Mouse (Mus musculus) midbrain, embryonic 10.5 days (tissue): ENCODE data around the gene Ska3. TPM values are rescaled to one million over a fixed set of nuclear protein-coding genes. Genes with fewer than 3 reads are reported as not detected.
"Not testable (repeated sequence)": the region's sequence is repeated elsewhere in the genome, so short reads cannot be mapped to it uniquely, and the experiment has no call there.

Experiments used
- DNase-seq: peaks from one replicate; pipeline ENCODE4 v3.0.0-alpha.2; 2017; ENCODE audit warnings: low spot score
- H3K27ac ChIP-seq: fragments of 300-500 bp; sonication (generic); replicated peaks from 2 replicates; pipeline ENCODE4 v1.5.1; 2016; ENCODE audit warnings: mild to moderate bottlenecking
- H3K27me3 ChIP-seq: fragments of 300-500 bp; sonication (generic); 2 replicates; pipeline ENCODE4 v1.6.1; 2016; ENCODE audit warnings: low read depth, mild to moderate bottlenecking; ENCODE audit not compliant: poor library complexity, severe bottlenecking
- H3K36me3 ChIP-seq: fragments of 300-500 bp; sonication (generic); 2 replicates; pipeline ENCODE4 v1.6.1; 2016; ENCODE audit warnings: mild to moderate bottlenecking, moderate library complexity
- H3K4me1 ChIP-seq: fragments of 300-500 bp; sonication (generic); 2 replicates; pipeline ENCODE4 v1.6.1; 2016
- H3K4me3 ChIP-seq: fragments of 300-500 bp; sonication (generic); 2 replicates; pipeline ENCODE4 v1.5.1; 2016; ENCODE audit warnings: mild to moderate bottlenecking, moderate library complexity
- H3K9me3 ChIP-seq: fragments of 300-500 bp; sonication (generic); replicated peaks from 2 replicates; pipeline ENCODE4 v1.6.1; 2016; ENCODE audit warnings: mild to moderate bottlenecking
- WGBS: fragments of 180-500 bp; shearing (Covaris S2); methylation state at CpG from one replicate; pipeline ENCODE4 v1.1.7; 2016; 5-methylcytosine and 5-hydroxymethylcytosine counted together
- polyA plus RNA-seq: library from polyadenylated mRNA; unstranded; fragments of >200 nt; fragmentation: Nextera tagmentation; extraction: Ambion mirVana; gene quantifications from 2 replicates; pipeline ENCODE4 v1.2.1, GENCODE M21; 2016

Ska3 gene
- 57.4 and 60.1 TPM in 2 replicates for polyA plus RNA-seq

GRCm38 (mm10) chr14:57825788-57826751, at the start of gene Ska3, which contains the start of gene Mrpl57:
TSS of gene Ska3 (minus strand) at chr14:57826185.
TSS of gene Mrpl57 (plus strand) at chr14:57826234.
- no peaks in the 10 kb centered on the region for H3K9me3 ChIP-seq
- peak within 1 kb of the TSS; percentile 95 for H3K27ac ChIP-seq
- peaks cover 35% of the 10 kb centered on the region for H3K36me3 ChIP-seq
- H3K4me3 ChIP-seq = peak within 1 kb of the TSS; percentile 77
- no peaks in the 10 kb centered on the region for H3K27me3 ChIP-seq
- under 1% methylated on average over 96 of the region's 96 CpGs for WGBS
- H3K4me1 ChIP-seq = peaks cover 35% of the 10 kb centered on the region
- DNase-seq = peak; percentile 96

- Histone ChIP-seq H3K9me3 (no peaks in the 10 kb centered on the region), H3K27ac (no peak overlapping the region), H3K36me3 (peaks cover 72% of the 10 kb centered on the region), H3K4me3 (no peak overlapping the region), H3K4me1 (no peaks in the 10 kb centered on the region), H3K27me3 (no peaks in the 10 kb centered on the region)
- 95% methylated on average over 3 of the region's 3 CpGs for WGBS
- DNase-seq = no peak
Measured at GRCm38 (mm10) chr14:57866676-57867276, 40.8 kb upstream of the Ska3 start.

GRCm38 (mm10) chr14:57865256-57865655, 39.3 kb upstream of the Ska3 start:
- Histone ChIP-seq H3K4me3 (no peak overlapping the region), H3K9me3 (no peaks in the 10 kb centered on the region), H3K4me1 (no peaks in the 10 kb centered on the region), H3K36me3 (peaks cover 78% of the 10 kb centered on the region), H3K27me3 (no peaks in the 10 kb centered on the region), H3K27ac (no peak overlapping the region)
- DNase-seq = no peak
- 89% methylated on average over 3 of the region's 3 CpGs for WGBS

GRCm38 (mm10) chr14:57863129-57863528, 37.1 kb upstream of the Ska3 start:
- Histone ChIP-seq H3K36me3 (peaks cover 71% of the 10 kb centered on the region), H3K9me3 (no peaks in the 10 kb centered on the region), H3K4me1 (no peaks in the 10 kb centered on the region), H3K27ac (no peak overlapping the region), H3K27me3 (no peaks in the 10 kb centered on the region), H3K4me3 (no peak overlapping the region)
- DNase-seq = no peak
- WGBS = 87% methylated on average over 2 of the region's 2 CpGs

- H3K27ac ChIP-seq = no peak overlapping the region
- no peaks in the 10 kb centered on the region for H3K27me3 ChIP-seq
- no peak for DNase-seq
- no peaks in the 10 kb centered on the region for H3K9me3 ChIP-seq
- peaks cover 74% of the 10 kb centered on the region for H3K36me3 ChIP-seq
- H3K4me1 ChIP-seq = no peaks in the 10 kb centered on the region
- 85% methylated on average over 4 of the region's 4 CpGs for WGBS
- no peak overlapping the region for H3K4me3 ChIP-seq
Measured at GRCm38 (mm10) chr14:57861987-57862412, 36.0 kb upstream of the Ska3 start.

GRCm38 (mm10) chr14:57859520-57859919, 33.5 kb upstream of the Ska3 start:
- Histone ChIP-seq H3K9me3 (no peaks in the 10 kb centered on the region), H3K27me3 (no peaks in the 10 kb centered on the region), H3K4me1 (no peaks in the 10 kb centered on the region), H3K36me3 (peaks cover 66% of the 10 kb centered on the region), H3K27ac (no peak overlapping the region), H3K4me3 (no peak overlapping the region)
- DNase-seq = no peak

- peaks cover 60% of the 10 kb centered on the region for H3K36me3 ChIP-seq
Measured at GRCm38 (mm10) chr14:57858601-57859000, 32.6 kb upstream of the Ska3 start.

GRCm38 (mm10) chr14:57856037-57856436, 30.1 kb upstream of the Ska3 start:
- H3K36me3 ChIP-seq = peaks cover 47% of the 10 kb centered on the region
- H3K4me1 ChIP-seq, DNase-seq: not testable (repeated sequence)

More at GRCm38 (mm10) chr14:57858601-57859000, 32.6 kb upstream of the Ska3 start:
- H3K4me1 ChIP-seq = no peaks in the 10 kb centered on the region
- H3K27me3 ChIP-seq = no peaks in the 10 kb centered on the region
- no peak overlapping the region for H3K27ac ChIP-seq
- no peak for DNase-seq
- H3K9me3 ChIP-seq = no peaks in the 10 kb centered on the region
- 90% methylated on average over 2 of the region's 2 CpGs for WGBS
- no peak overlapping the region for H3K4me3 ChIP-seq

GRCm38 (mm10) chr14:57852961-57853360, 27.0 kb upstream of the Ska3 start:
- WGBS = 58% methylated on average over 2 of the region's 2 CpGs
- H3K27me3 ChIP-seq = no peaks in the 10 kb centered on the region
- peaks cover 54% of the 10 kb centered on the region for H3K36me3 ChIP-seq
- no peak for DNase-seq
- H3K27ac ChIP-seq = no peak overlapping the region
- no peaks in the 10 kb centered on the region for H3K4me1 ChIP-seq
- H3K9me3 ChIP-seq = no peaks in the 10 kb centered on the region
- H3K4me3 ChIP-seq = no peak overlapping the region

More at GRCm38 (mm10) chr14:57856037-57856436, 30.1 kb upstream of the Ska3 start:
- H3K27ac ChIP-seq, H3K27me3 ChIP-seq, H3K9me3 ChIP-seq, H3K4me3 ChIP-seq: not testable (repeated sequence)

- H3K27me3 ChIP-seq = no peaks in the 10 kb centered on the region
- no peaks in the 10 kb centered on the region for H3K4me1 ChIP-seq
- H3K27ac ChIP-seq = no peak overlapping the region
- peaks cover 49% of the 10 kb centered on the region for H3K36me3 ChIP-seq
- H3K4me3 ChIP-seq = no peak overlapping the region
- no peak for DNase-seq
- H3K9me3 ChIP-seq = no peaks in the 10 kb centered on the region
- WGBS = 87% methylated on average over 3 of the region's 3 CpGs
Measured at GRCm38 (mm10) chr14:57850330-57850729, 24.3 kb upstream of the Ska3 start.

- Histone ChIP-seq H3K9me3 (no peaks in the 10 kb centered on the region), H3K4me1 (no peaks in the 10 kb centered on the region), H3K4me3 (no peak overlapping the region), H3K27me3 (no peaks in the 10 kb centered on the region), H3K36me3 (peaks cover 61% of the 10 kb centered on the region), H3K27ac (no peak overlapping the region)
- DNase-seq = no peak
- WGBS = 95% methylated on average over 2 of the region's 2 CpGs
Measured at GRCm38 (mm10) chr14:57848646-57849045, 22.7 kb upstream of the Ska3 start.

- H3K27ac ChIP-seq, H3K4me1 ChIP-seq, H3K27me3 ChIP-seq, H3K4me3 ChIP-seq, H3K9me3 ChIP-seq, DNase-seq: not testable (repeated sequence)
- H3K36me3 ChIP-seq = peaks cover 58% of the 10 kb centered on the region
- 87% methylated on average over 5 of the region's 5 CpGs for WGBS
Measured at GRCm38 (mm10) chr14:57848061-57848460, 22.1 kb upstream of the Ska3 start.

- Histone ChIP-seq H3K27ac (no peak overlapping the region), H3K4me3 (no peak overlapping the region), H3K36me3 (peaks cover 73% of the 10 kb centered on the region), H3K27me3 (no peaks in the 10 kb centered on the region), H3K9me3 (no peaks in the 10 kb centered on the region), H3K4me1 (no peaks in the 10 kb centered on the region)
- DNase-seq = no peak
- 93% methylated on average over 3 of the region's 3 CpGs for WGBS
Measured at GRCm38 (mm10) chr14:57844535-57844934, 18.6 kb upstream of the Ska3 start.
